Mouse (Mus musculus) erythroblast, embryonic 14.5 days (primary cell): ENCODE results near the gene Wnt3a. TPM values are rescaled to one million over a fixed set of nuclear protein-coding genes. Genes with fewer than 3 reads are reported as not detected.
"Not testable (repeated sequence)": the region's sequence is repeated elsewhere in the genome, so short reads cannot be mapped to it uniquely, and the experiment has no call there.

Experiments
- H3K27me3 ChIP-seq: 2 replicates; pipeline ENCODE4 v1.6.1; 2012; ENCODE audit warnings: inconsistent platforms; ENCODE audit not compliant: control insufficient read depth
- H3K36me3 ChIP-seq: 2 replicates; pipeline ENCODE4 v1.6.1; 2012; ENCODE audit warnings: mild to moderate bottlenecking, inconsistent platforms; ENCODE audit not compliant: control insufficient read depth
- H3K4me1 ChIP-seq: 2 replicates; pipeline ENCODE4 v1.6.1; 2012; ENCODE audit warnings: inconsistent platforms; ENCODE audit not compliant: control insufficient read depth
- H3K4me3 ChIP-seq: replicated peaks from 2 replicates; pipeline ENCODE3; 2012; ENCODE audit warnings: moderate library complexity, mild to moderate bottlenecking, inconsistent platforms
- H3K9me3 ChIP-seq: 2 replicates; pipeline ENCODE4 v1.6.1; 2012; ENCODE audit warnings: low read length, inconsistent platforms, mixed read lengths; ENCODE audit not compliant: control insufficient read depth
- GATA1 ChIP-seq: IDR thresholded peaks from 2 replicates; pipeline ENCODE4 v1.6.1; 2012; ENCODE audit warnings: low read length, inconsistent platforms, mixed read lengths
- TAL1 ChIP-seq: IDR thresholded peaks from 3 replicates; pipeline ENCODE4 v1.6.1; 2012; ENCODE audit warnings: low read length, inconsistent platforms, mixed read lengths
- polyA plus RNA-seq: library from polyadenylated mRNA; stranded (reverse); fragments of >175 nt; gene quantifications from 2 replicates; pipeline ENCODE4 v1.2.3, GENCODE M21; 2012

Wnt3a gene
- polyA plus RNA-seq, 1 experiment = 0.02 TPM

DNA sequence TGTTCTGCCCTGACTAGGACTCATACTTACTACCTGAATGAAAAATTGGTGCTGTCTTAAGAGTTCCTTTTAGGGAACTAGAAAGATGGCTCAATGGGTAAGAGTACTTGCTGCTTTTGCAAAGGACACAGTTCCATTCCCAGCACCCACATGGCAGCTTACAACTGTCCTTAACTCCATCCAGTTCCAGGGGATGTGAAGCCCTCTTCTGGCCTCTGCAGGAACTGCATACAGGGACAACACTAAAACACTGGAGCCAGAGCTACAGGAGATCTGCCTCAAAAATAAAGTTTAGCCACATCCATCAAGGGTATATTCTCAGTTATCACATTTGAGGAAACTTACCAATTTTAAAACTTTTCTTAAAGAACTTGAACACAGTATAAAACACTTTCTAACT is 71.5 kb downstream of the Wnt3a start:
- Histone ChIP-seq H3K27me3 (no peaks in the 10 kb centered on the region), H3K9me3 (no peaks in the 10 kb centered on the region; the same call in 1 of the 2 replicates), H3K4me1 (peaks cover 62% of the 10 kb centered on the region), H3K4me3 (no peak overlapping the region), H3K36me3 (peaks cover 96% of the 10 kb centered on the region)
- TF ChIP-seq GATA1 (no peak), TAL1 (no peak)

DNA sequence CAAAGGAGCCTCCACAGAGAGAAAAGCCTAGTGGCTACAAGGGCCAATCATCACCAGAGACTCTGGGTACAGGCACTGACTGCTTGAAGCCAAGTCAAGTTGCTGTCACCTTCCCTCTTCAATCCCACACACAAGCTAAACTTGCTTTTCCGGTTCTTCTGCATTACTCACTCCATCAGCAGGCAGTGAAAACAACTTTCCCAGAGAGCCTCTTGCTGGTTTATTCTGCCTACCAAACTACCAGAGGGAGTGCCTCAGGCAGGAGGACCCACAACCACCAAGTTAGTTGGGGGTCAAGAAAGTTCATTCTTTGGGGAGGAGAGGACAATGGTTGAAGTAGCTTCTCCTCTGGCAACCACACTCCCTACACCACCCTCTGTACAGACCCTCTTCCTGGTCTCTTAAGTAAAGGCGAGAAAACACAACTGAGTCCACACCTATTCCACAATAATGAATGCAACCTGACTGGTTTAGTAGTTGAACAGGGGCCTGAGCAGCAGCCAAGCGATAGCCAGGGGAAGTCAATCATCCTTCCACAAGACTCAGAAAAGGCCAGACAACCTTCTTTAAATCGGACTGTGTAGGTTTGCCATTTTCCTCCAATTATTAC is 72.1 kb downstream of the Wnt3a start:
- H3K4me1 ChIP-seq = peaks cover 58% of the 10 kb centered on the region
- H3K9me3 ChIP-seq = no peaks in the 10 kb centered on the region; the same call in 1 of the 2 replicates
- no peak for TF ChIP-seq TAL1
- no peak for TF ChIP-seq GATA1
- peaks cover 96% of the 10 kb centered on the region for H3K36me3 ChIP-seq
- no peak overlapping the region for H3K4me3 ChIP-seq
- H3K27me3 ChIP-seq = no peaks in the 10 kb centered on the region

DNA sequence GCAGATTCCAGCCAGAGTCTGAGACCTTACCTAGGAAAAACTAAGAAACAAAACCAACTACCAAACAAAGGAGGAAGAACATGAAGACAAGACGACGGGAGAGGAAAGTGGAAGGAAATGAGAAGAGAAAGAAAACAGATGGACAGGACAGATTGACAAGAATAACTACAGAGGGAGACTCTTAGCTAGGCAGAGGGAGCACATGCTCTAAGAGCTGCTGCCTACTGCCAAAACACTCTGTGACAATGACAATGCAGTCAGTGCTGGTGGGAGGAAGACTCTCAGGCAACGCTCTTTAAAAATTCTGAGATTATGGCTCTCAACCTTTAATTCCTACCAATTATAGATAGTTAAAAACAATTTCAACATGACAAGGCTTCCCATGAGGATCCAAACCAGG is 73.6 kb downstream of the Wnt3a start:
- Histone ChIP-seq H3K27me3 (no peaks in the 10 kb centered on the region), H3K4me3 (no peak overlapping the region), H3K9me3 (no peaks in the 10 kb centered on the region; the same call in 1 of the 2 replicates), H3K36me3 (peaks cover 97% of the 10 kb centered on the region), H3K4me1 (peaks cover 53% of the 10 kb centered on the region)
- no peak for TF ChIP-seq TAL1

DNA sequence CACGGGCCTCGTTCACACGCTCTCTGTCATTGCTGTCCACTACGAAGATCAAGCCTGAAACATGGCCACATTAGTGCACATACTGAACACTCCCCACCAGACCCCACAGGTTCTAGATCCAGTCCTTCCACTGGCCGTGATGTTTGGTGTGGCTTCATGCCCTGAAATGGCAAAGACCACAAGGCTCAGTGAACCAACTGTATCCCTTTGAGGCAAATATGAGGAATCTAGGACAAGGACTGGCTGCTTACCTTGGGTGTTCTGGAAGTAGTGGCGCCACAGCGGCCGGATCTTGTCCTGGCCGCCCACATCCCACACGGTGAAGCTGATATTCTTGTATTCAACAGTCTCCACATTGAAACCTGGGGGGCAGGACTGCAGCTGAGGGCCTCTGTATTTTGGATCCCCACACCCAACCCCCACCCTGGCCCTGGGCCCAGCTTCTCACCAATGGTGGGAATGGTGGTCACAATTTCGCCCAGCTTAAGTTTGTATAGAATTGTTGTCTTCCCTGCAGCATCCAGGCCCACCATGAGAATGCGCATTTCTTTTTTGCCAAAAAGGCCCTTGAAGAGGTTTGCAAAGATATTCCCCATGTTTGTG is 77.6 kb downstream of the Wnt3a start:
- H3K4me3 ChIP-seq = no peak overlapping the region
- H3K4me1 ChIP-seq = peaks cover 59% of the 10 kb centered on the region
- no peaks in the 10 kb centered on the region for H3K9me3 ChIP-seq
- H3K27me3 ChIP-seq = no peaks in the 10 kb centered on the region
- H3K36me3 ChIP-seq = peaks cover 89% of the 10 kb centered on the region
- TF ChIP-seq GATA1 (no peak), TAL1 (no peak)

DNA sequence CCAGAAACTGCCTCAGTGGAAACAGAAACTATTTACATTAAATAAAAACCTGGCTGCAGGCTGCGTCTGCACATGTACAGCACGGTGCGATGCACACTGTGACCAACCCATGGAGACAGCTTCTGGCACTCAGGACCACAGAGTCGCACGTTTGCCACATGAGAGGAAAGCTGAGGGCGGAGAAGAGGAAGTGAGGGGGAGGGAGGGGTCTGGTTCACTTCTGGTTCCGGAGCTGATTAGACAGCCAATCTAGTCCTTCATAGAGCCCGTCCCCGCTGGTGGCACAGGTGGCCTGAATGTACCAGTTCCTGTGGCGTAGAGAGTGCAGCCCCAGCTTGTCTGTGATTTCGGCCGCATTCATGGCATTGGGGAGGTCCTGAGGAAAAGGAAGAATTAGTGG is 78.2 kb downstream of the Wnt3a start:
- H3K9me3 ChIP-seq, H3K27me3 ChIP-seq, H3K4me3 ChIP-seq: not testable (repeated sequence)
- H3K36me3 ChIP-seq = peaks cover 83% of the 10 kb centered on the region
- peaks cover 61% of the 10 kb centered on the region for H3K4me1 ChIP-seq

DNA sequence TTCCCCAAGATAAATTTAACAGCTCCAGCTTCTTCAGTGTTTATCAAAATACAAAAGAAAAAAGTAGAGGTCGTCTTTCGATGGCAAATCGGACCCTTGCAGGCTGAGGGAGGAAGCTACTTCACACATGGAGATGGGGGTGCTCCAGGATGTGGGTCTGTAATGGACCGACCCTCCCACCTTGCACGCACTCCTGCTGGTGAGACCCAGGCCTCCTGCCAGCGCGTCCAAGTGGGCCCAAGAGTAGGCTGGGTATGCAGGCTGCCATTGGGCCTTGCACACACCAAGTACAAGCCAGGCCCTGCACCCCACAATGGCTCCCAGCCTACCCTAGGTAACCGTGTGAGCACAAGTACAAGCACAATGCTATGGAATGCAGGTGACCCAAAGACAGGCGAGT is 79.0 kb downstream of the Wnt3a start:
- H3K4me3 ChIP-seq, H3K27me3 ChIP-seq, H3K9me3 ChIP-seq: not testable (repeated sequence)
- peaks cover 63% of the 10 kb centered on the region for H3K4me1 ChIP-seq
- H3K36me3 ChIP-seq = peaks cover 80% of the 10 kb centered on the region

DNA sequence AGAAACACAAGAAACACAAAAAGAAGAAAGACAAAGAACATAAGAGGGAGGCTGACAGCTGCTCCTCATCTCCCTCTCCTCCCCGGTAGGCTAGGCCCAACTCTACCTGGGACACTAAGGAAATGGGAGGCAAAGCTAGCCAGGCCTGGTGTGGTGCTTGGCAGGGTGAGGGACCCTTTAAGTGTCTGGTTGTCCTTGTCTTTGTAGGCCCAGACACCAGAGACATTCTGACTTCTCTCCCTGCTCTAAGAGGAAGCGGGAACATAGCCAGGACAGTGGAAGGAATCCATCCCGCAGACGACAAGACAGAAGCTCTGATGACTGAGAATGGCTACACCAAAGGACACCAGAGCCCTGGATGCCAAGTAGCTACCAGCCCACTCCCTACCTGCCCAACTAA is 80.5 kb downstream of the Wnt3a start:
- TF ChIP-seq TAL1 (no peak), GATA1 (no peak)
- Histone ChIP-seq H3K36me3 (peaks cover 79% of the 10 kb centered on the region), H3K4me3 (no peak overlapping the region), H3K4me1 (peaks cover 56% of the 10 kb centered on the region), H3K27me3 (no peaks in the 10 kb centered on the region), H3K9me3 (no peaks in the 10 kb centered on the region)

DNA sequence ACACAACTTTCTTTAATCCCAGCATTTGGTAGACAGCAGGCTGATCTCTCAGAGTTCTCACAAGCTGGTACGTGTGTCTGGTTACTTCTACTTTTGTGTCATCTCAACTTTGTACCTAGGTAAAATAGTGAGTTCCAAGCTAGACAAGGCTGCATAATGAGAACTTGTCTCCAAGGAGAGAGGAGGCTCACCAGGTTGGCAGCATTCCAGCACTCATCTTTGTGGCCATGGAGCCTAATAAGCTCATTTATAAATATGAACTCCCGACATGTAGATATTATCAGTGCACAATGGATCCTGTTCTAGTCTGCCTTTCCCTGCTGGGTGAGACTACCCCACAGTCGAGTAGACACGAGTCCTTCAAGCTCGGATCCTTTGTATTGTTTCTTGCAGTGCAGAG is 81.0 kb downstream of the Wnt3a start:
- peak overlapping the region; percentile 86 for H3K4me3 ChIP-seq
- no peaks in the 10 kb centered on the region for H3K27me3 ChIP-seq
- no peaks in the 10 kb centered on the region for H3K9me3 ChIP-seq
- no peak for TF ChIP-seq TAL1
- TF ChIP-seq GATA1 = no peak
- H3K4me1 ChIP-seq = peaks cover 56% of the 10 kb centered on the region
- H3K36me3 ChIP-seq = peaks cover 79% of the 10 kb centered on the region

DNA sequence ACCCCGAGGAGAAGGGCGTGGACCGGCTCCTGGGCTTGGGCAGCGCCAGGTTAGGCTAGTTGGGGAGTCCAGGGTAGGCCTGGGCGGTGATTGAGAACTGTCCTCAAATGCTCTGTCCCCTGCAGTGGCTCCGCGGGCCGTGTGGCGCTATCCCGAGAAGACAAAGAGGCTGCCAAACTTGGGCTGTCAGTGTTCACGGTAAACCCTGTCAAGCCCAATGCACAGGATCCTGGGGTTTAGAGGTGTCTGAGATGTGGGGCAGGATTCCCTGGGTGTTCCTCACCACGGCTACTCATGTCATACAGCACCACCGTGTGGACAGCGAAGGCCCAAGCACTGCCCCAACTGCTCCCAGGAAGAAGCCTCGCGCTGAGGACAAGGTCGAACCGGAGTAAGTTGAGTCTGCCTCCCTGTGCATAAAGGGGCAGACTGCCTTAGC is 81.5 kb downstream of the Wnt3a start:
- Histone ChIP-seq H3K27me3 (no peaks in the 10 kb centered on the region), H3K9me3 (no peaks in the 10 kb centered on the region), H3K4me1 (peaks cover 59% of the 10 kb centered on the region), H3K36me3 (peaks cover 79% of the 10 kb centered on the region), H3K4me3 (peak overlapping the region; percentile 86)
- TF ChIP-seq TAL1 = no peak
- no peak for TF ChIP-seq GATA1

DNA sequence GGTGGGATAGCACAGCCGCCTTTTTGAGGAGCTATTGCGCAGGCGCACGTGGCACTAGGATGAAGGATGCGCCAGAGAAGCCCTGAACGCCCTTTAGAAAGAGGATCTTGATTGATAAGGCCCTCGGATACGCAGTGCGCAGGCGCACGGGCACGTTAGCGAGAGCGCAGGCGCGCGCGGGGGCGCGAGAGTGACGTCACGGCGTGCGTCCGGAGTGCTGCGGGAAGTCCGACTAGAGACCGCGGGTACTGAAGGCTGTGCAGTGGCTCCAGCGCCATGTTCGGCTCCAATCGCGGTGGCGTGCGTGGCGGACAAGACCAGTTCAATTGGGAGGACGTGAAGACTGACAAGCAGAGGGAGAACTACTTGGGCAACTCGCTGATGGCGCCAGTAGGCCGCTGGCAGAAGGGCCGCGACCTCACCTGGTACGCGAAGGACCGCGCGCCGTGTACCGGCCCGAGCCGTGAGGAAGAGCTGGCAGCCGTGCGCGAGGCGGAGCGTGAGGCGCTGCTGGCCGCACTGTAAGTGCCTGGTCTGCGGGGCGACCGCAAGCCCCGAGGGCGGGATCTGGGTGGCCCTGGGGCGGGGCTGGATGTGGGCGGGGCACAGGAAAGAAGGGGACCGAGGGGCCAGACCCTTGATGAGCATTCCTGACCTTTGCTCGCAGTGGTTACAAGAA is 82.3 kb downstream of the Wnt3a start, which contains the start of gene 2310033P09Rik:
Gene 2310033P09Rik (plus strand): TSS at position 169 of the 679 bp plus-strand sequence.
- peaks cover 56% of the 10 kb centered on the region for H3K4me1 ChIP-seq
- peak; percentile 47; the same call in 1 of the 2 replicates for TF ChIP-seq GATA1
- TF ChIP-seq TAL1 = no peak
- peaks cover 76% of the 10 kb centered on the region for H3K36me3 ChIP-seq
- H3K4me3 ChIP-seq = peak within 1 kb of the TSS; percentile 86
- no peaks in the 10 kb centered on the region for H3K27me3 ChIP-seq
- H3K9me3 ChIP-seq = no peaks in the 10 kb centered on the region
